Mouse (Mus musculus) ES-E14 (cell line): Measurements from ENCODE around the gene Ctnna3. TPM values are rescaled to one million over a fixed set of nuclear protein-coding genes. Genes with fewer than 3 reads are reported as not detected.

ENCODE experiments used
- DNase-seq: peaks from one replicate; pipeline ENCODE4 v3.0.0-alpha.2; 2013; ENCODE audit warnings: low read depth, low spot score
- H3K27ac ChIP-seq: 2 replicates; pipeline ENCODE4 v1.5.1; 2012; ENCODE audit warnings: low read depth, mild to moderate bottlenecking, low read length, moderate library complexity, mixed read lengths; ENCODE audit not compliant: poor library complexity, insufficient read depth, severe bottlenecking
- H3K36me3 ChIP-seq: 2 replicates; pipeline ENCODE4 v1.6.1; 2012; ENCODE audit warnings: mild to moderate bottlenecking, low read length, moderate library complexity, mixed read lengths; ENCODE audit not compliant: control insufficient read depth, poor library complexity, insufficient read depth, severe bottlenecking
- H3K4me1 ChIP-seq, 2 experiments: fragments of 150-350 bp in 1 of 2; sonication (generic) in 1 of 2; 2 replicates each; pipeline ENCODE4 v1.6.1; 2012; ENCODE audit warnings: low read length in 2 of 2, mild to moderate bottlenecking in 1 of 2, mixed read lengths in 1 of 2; ENCODE audit not compliant: control insufficient read depth in 2 of 2, insufficient read depth in 2 of 2, poor library complexity in 1 of 2
- H3K4me3 ChIP-seq, 2 experiments: fragments of 150-350 bp in 1 of 2; sonication (generic) in 1 of 2; 2 replicates each; pipeline ENCODE4 v1.5.1; 2012; ENCODE audit warnings: low read length in 2 of 2, low read depth in 1 of 2, mild to moderate bottlenecking in 1 of 2, mixed read lengths in 1 of 2; ENCODE audit not compliant: insufficient read depth in 1 of 2, poor library complexity in 1 of 2, severe bottlenecking in 1 of 2
- H3K9ac ChIP-seq: 2 replicates; pipeline ENCODE4 v1.6.1; 2012; ENCODE audit warnings: low read depth, mild to moderate bottlenecking, low read length, mixed read lengths; ENCODE audit not compliant: poor library complexity, insufficient read depth, severe bottlenecking
- H3K9me3 ChIP-seq: fragments of 150-350 bp; sonication (generic); 2 replicates; pipeline ENCODE4 v1.6.1; 2012; ENCODE audit warnings: low read depth, mild to moderate bottlenecking, low read length; ENCODE audit not compliant: control insufficient read depth, insufficient read depth
- CHD2 ChIP-seq: IDR thresholded peaks from 2 replicates; pipeline ENCODE4 v1.6.1; 2014; ENCODE audit warnings: mild to moderate bottlenecking, low read depth, low read length, inconsistent platforms
- HCFC1 ChIP-seq: IDR thresholded peaks from 2 replicates; pipeline ENCODE4 v1.6.1; 2012; ENCODE audit warnings: low read length, inconsistent platforms, borderline replicate concordance; ENCODE audit not compliant: insufficient read depth
- MAFK ChIP-seq: IDR thresholded peaks from 2 replicates; pipeline ENCODE4 v1.6.1; 2014; ENCODE audit warnings: mild to moderate bottlenecking, low read depth, low read length, inconsistent platforms; ENCODE audit not compliant: insufficient read depth
- ZC3H11A ChIP-seq: IDR thresholded peaks from 2 replicates; pipeline ENCODE4 v1.6.1; 2012; ENCODE audit warnings: low read depth, mild to moderate bottlenecking, inconsistent platforms, low read length, borderline replicate concordance
- ZNF384 ChIP-seq: IDR thresholded peaks from 2 replicates; pipeline ENCODE4 v1.6.1; 2012; ENCODE audit warnings: low read depth, low read length, inconsistent platforms
- in situ Hi-C, 2 experiments: fragments of 600-800 bp; cut with MboI; formaldehyde crosslinking; loops; one replicate each; pipeline ENCODE4 v1.15.1; 2025; ENCODE audit warnings: low sequenced_read_pairs in 2 of 2, inconsistent platforms in 1 of 2; ENCODE audit not compliant: unreplicated experiment in 2 of 2
- total RNA-seq: library from RNA; depleted of rRNA; stranded (reverse); fragments of 300-350 nt; gene quantifications from 2 replicates; pipeline ENCODE4 v1.2.3, GENCODE M21; 2012

The Ctnna3 gene
- total RNA-seq, 1 experiment = not detected

DNA sequence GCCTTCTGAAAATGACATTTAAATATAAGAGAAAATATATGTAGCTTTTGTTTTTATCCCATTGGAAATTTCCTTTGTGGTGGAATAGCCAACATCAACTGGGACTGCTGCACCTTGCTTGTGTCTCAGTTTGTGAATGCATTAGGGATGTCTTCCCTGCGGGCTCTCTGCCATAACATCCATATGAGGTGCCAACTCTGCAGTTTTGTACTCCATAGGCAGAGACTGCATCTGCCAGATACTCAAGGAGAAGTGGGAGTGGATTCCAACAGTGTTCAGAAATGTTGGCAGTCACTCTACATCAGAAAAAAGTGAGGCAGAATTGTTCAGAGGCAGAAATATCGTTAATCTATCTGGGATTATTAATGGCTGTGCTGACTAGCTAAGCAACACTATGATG, 1158.2 kb downstream of the Ctnna3 start:
- Histone ChIP-seq H3K36me3 (no peaks in the 10 kb centered on the region), H3K4me3 (no peak overlapping the region), H3K9me3 (no peaks in the 10 kb centered on the region), H3K9ac (no peak overlapping the region), H3K27ac (no peak overlapping the region), H3K4me1 (no peaks in the 10 kb centered on the region)
- in situ Hi-C loops = no loop called here
- TF ChIP-seq MAFK = no peak
- TF ChIP-seq HCFC1 = no peak
- no peak for TF ChIP-seq ZNF384
- TF ChIP-seq CHD2 = no peak
- no peak for TF ChIP-seq ZC3H11A
- DNase-seq = no peak

DNA sequence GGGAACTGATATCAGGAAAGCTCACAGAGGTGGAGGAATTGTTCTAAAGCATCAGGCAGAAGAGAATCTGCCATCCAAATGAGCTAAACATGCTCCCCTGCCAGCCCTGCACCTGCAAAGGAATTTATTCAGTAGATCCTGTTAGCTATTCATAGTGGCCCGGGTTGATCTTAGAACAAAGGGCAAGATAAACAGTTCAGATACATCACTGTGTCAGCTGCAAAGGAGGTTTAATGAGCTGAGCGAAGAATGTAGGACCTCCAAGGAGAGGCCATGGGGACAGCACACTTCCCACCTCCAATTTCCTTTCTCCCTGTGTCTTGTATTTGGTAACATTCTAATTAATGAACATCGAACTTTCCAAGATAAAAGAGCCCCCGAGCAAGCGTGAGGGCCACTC, 1206.9 kb downstream of the Ctnna3 start:
- Histone ChIP-seq H3K9me3 (no peaks in the 10 kb centered on the region), H3K4me1 (no peaks in the 10 kb centered on the region), H3K4me3 (no peak overlapping the region), H3K36me3 (no peaks in the 10 kb centered on the region), H3K27ac (no peak overlapping the region), H3K9ac (no peak overlapping the region)
- no peak for DNase-seq
- in situ Hi-C loops = no loop called here
- TF ChIP-seq CHD2 (no peak), ZC3H11A (no peak), MAFK (no peak), HCFC1 (no peak), ZNF384 (no peak)

DNA sequence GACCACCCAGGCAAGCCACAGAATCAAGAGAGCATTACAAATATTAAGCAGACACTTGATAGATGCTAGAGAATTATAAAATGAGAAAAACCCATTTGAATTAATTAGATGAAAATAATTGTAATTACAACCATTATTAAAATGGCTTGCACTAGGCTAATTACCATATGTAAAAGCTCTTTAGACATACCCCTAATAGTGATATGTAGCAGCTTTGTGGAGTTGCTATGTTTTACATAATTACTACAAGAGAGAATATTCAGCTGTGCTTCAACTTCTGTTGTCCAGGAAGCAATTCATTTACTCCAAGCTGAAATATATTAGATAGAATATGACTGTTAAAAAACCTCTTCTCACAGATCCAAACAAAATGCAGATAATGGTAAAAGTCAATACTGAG, 1209.2 kb downstream of the Ctnna3 start:
- H3K9me3 ChIP-seq = no peaks in the 10 kb centered on the region
- no peak overlapping the region for H3K27ac ChIP-seq
- in situ Hi-C loops = no loop called here
- no peaks in the 10 kb centered on the region for H3K36me3 ChIP-seq
- TF ChIP-seq ZNF384 = no peak
- no peak for TF ChIP-seq CHD2
- TF ChIP-seq ZC3H11A = no peak
- TF ChIP-seq HCFC1 = no peak
- TF ChIP-seq MAFK = no peak
- H3K9ac ChIP-seq = no peak overlapping the region
- no peaks in the 10 kb centered on the region for H3K4me1 ChIP-seq
- H3K4me3 ChIP-seq = no peak overlapping the region
- DNase-seq = no peak

DNA sequence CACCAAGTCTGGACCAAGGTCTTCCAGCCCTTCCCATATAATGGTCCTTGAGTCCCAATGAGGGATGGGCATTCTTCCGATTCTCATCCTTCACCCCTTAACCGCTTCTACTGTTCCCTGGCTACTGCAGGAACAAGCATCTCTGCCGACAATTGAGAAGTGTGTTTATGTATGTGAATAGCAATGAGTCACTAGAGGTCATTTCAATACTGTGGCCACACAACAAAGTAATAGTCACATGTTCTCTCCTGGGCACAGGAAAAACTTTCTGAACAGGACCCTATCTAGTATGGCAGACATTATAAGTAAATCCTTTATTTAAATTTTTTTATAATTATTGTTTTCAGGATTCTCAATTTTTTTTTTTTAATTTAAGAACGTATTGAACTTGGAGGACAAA, 1211.2 kb downstream of the Ctnna3 start:
- Histone ChIP-seq H3K4me3 (no peak overlapping the region), H3K9ac (no peak overlapping the region), H3K27ac (no peak overlapping the region), H3K36me3 (no peaks in the 10 kb centered on the region), H3K9me3 (no peaks in the 10 kb centered on the region), H3K4me1 (no peaks in the 10 kb centered on the region)
- no peak for TF ChIP-seq MAFK
- TF ChIP-seq ZC3H11A = no peak
- no peak for TF ChIP-seq CHD2
- no peak for TF ChIP-seq HCFC1
- no peak for TF ChIP-seq ZNF384
- in situ Hi-C loops = no loop called here
- DNase-seq = no peak

DNA sequence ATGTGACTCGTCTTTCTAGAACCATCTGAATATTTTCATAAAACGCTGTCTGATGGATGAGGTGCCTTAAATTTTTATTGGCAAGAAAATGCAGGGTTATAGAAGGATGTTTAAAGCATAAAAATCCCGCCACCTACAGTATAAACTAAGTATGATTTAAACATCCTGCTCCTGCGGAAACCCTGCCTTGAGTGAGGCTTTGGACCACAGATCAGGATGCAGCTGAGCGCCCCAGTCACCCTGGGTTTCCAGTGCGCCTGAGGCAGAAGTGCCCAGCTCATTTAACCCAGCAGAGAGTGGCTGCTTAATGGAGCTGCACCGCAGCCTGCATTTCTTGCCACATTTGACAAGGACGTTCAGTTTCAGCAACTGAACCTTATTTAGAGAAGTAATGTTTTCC, 1211.7 kb downstream of the Ctnna3 start:
- no peak for DNase-seq
- in situ Hi-C loops = no loop called here
- Histone ChIP-seq H3K9ac (no peak overlapping the region), H3K4me3 (no peak overlapping the region), H3K9me3 (no peaks in the 10 kb centered on the region), H3K36me3 (no peaks in the 10 kb centered on the region), H3K4me1 (no peaks in the 10 kb centered on the region), H3K27ac (no peak overlapping the region)
- TF ChIP-seq MAFK (no peak), HCFC1 (no peak), ZC3H11A (no peak), ZNF384 (no peak)
